Mouse (Mus musculus) thymus, adult 18-20 months (tissue): ENCODE results near the gene Cngb1.

ENCODE experiments used
- DNase-seq, 2 experiments: peaks; one replicate each; pipeline ENCODE4 v3.0.0; 2022; ENCODE audit warnings: mixed read lengths in 2 of 2

Cngb1 gene

GRCm38 (mm10) chr8:95323201-95323600 is 16.8 kb upstream of the Cngb1 start:
- DNase-seq: no peak

GRCm38 (mm10) chr8:95320224-95321139 is 14.1 kb upstream of the Cngb1 start:
- DNase-seq: peak; percentile 68 to 69

GRCm38 (mm10) chr8:95315350-95315749 is 9.0 kb upstream of the Cngb1 start:
- DNase-seq: no peak

- DNase-seq: no peak
Measured at GRCm38 (mm10) chr8:95314707-95315106, 8.3 kb upstream of the Cngb1 start.

- DNase-seq: no peak
Measured at GRCm38 (mm10) chr8:95313857-95314256, 7.5 kb upstream of the Cngb1 start.

- no peak for DNase-seq
Measured at GRCm38 (mm10) chr8:95312836-95313235, 6.5 kb upstream of the Cngb1 start.

- DNase-seq: no peak
Measured at GRCm38 (mm10) chr8:95310342-95310970, 4.1 kb upstream of the Cngb1 start, which contains the start of gene Tepp. Tepp (plus strand) TSS chr8:95310566.

- DNase-seq: no peak
Measured at GRCm38 (mm10) chr8:95305526-95305925, 859 bp downstream of the Cngb1 start.

- no peak for DNase-seq
Measured at GRCm38 (mm10) chr8:95302410-95302809, 4.0 kb downstream of the Cngb1 start.

GRCm38 (mm10) chr8:95293891-95294290 is 12.5 kb downstream of the Cngb1 start:
- DNase-seq: no peak

- DNase-seq: no peak
Measured at GRCm38 (mm10) chr8:95293172-95293571, 13.2 kb downstream of the Cngb1 start.

- DNase-seq: no peak
Measured at GRCm38 (mm10) chr8:95289066-95289650, 17.2 kb downstream of the Cngb1 start.

- no peak for DNase-seq
Measured at GRCm38 (mm10) chr8:95281493-95281892, 24.9 kb downstream of the Cngb1 start.

- DNase-seq: no peak
Measured at GRCm38 (mm10) chr8:95272871-95273270, 33.5 kb downstream of the Cngb1 start.

- no peak for DNase-seq
Measured at GRCm38 (mm10) chr8:95271841-95272240, 34.5 kb downstream of the Cngb1 start.

GRCm38 (mm10) chr8:95270501-95270900 is 35.9 kb downstream of the Cngb1 start:
- no peak for DNase-seq

- DNase-seq: no peak
Measured at GRCm38 (mm10) chr8:95262181-95262580, 44.2 kb downstream of the Cngb1 start.

GRCm38 (mm10) chr8:95255611-95256010 is 50.8 kb downstream of the Cngb1 start:
- no peak for DNase-seq

GRCm38 (mm10) chr8:95254564-95255434 is 51.6 kb downstream of the Cngb1 start:
- peak; percentile 88 to 91 for DNase-seq

- DNase-seq: no peak
Measured at GRCm38 (mm10) chr8:95252056-95252455, 54.3 kb downstream of the Cngb1 start.

- DNase-seq: no peak
Measured at GRCm38 (mm10) chr8:95249847-95250246, 56.5 kb downstream of the Cngb1 start.

GRCm38 (mm10) chr8:95247277-95247676 is 59.1 kb downstream of the Cngb1 start:
- DNase-seq: peak in 1 of 2 experiments; percentile 59

GRCm38 (mm10) chr8:95245180-95245579 is 61.2 kb downstream of the Cngb1 start:
- peak; percentile 69 to 88 for DNase-seq
